9 mouse cellular contexts compared by ENCODE assay signal in the genomic region with DNA sequence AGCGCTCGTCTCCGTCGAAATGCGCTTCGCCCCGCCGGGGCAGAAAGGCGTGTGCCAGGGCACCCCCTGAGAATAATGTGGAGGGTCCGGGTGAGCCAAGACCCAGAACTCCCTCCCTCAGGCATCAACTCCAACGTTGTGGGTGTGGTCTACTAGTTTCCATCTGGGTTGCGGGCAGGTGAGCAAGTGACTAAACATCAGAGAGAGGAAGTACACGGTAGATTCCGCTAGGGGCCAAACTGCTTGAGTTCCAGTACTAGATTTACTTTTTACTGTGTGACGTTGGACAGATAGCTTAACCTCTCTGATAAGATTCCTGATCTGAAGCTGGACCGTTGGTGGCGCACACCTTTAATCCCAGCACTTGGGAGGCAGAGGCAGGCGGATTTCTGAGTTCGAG. TPM values are rescaled to one million over a fixed set of nuclear protein-coding genes. Genes with fewer than 3 reads are reported as not detected.
DNase-seq lines count a peak whose midpoint lies in the region; ATAC-seq and TF ChIP-seq lines count a peak whose summit lies in the region.
"Had no signal": no experiment of that assay in that cellular context is flagged by ENCODE, and none has a peak within 500 bp of the region (broad histone marks: within the 10 kb centered on the region; RNA-seq: fewer than 3 reads in every experiment).

No protein-coding gene starts in this region.

- no peak for ATAC-seq in heart, postnatal 0 days (ENCODE audit: insufficient read depth, low read depth)
- no peak for ATAC-seq in hindbrain, embryonic 15.5 days (ENCODE audit: low FRiP score, low read depth)
- ATAC-seq in midbrain, embryonic 14.5 days (ENCODE audit: low FRiP score, low TSS enrichment), result no peak

- intact Hi-C loops in heart, postnatal 25 days (cut with DNase I), result no loop called here

- H3K9me3 ChIP-seq in heart, postnatal 0 days (replicated peaks; ENCODE audit: control insufficient read depth, low read length), result no peaks in the 10 kb centered on the region
- H3K9me3 ChIP-seq in hindbrain, embryonic 15.5 days, result no peaks in the 10 kb centered on the region
- H3K9me3 ChIP-seq in midbrain, embryonic 14.5 days (ENCODE audit: control insufficient read depth, low read length), result no peaks in the 10 kb centered on the region

- TF ChIP-seq EP300 in heart, postnatal 0 days (IDR thresholded peaks at IDR 0.05; ENCODE audit: low read depth), result no peak

- no peaks in the 10 kb centered on the region for H3K36me3 ChIP-seq in heart, postnatal 0 days (replicated peaks; ENCODE audit: control insufficient read depth, insufficient read depth, low read length)
- H3K36me3 ChIP-seq in hindbrain, embryonic 15.5 days, result no peaks in the 10 kb centered on the region
- no peaks in the 10 kb centered on the region for H3K36me3 ChIP-seq in midbrain, embryonic 14.5 days (ENCODE audit: control insufficient read depth, insufficient read depth, low read length)

- 31% methylated on average over 19 of the region's 19 CpGs for WGBS in heart, postnatal 0 days
- WGBS in hindbrain, embryonic 15.5 days, result 31% methylated on average over 19 of the region's 19 CpGs
- WGBS in midbrain, embryonic 14.5 days, result 26% methylated on average over 19 of the region's 19 CpGs

- peak overlapping the region; percentile 48 for H3K4me2 ChIP-seq in heart, postnatal 0 days (ENCODE audit: low read depth, low read length)
- H3K4me2 ChIP-seq in hindbrain, embryonic 15.5 days, result peak overlapping the region; percentile 41
- 0 out of 2 replicates have a peak overlapping the region, but pooled peaks have one; percentile 13 for H3K4me2 ChIP-seq in midbrain, embryonic 14.5 days (ENCODE audit: low read length)

- no peak overlapping the region for H3K9ac ChIP-seq in heart, postnatal 0 days (replicated peaks; ENCODE audit: low read depth, low read length)
- H3K9ac ChIP-seq in hindbrain, embryonic 15.5 days, result peak overlapping the region; percentile 19; the same call in 1 of the 2 replicates
- no peak overlapping the region for H3K9ac ChIP-seq in midbrain, embryonic 14.5 days (replicated peaks; ENCODE audit: low read length)

- TF ChIP-seq CTCF in heart, postnatal 0 days (IDR thresholded peaks at IDR 0.05; ENCODE audit: low read depth), result no peak

- DNase-seq in heart, postnatal 0 days (ENCODE audit: low spot score), result no peak
- no peak for DNase-seq in heart, postnatal 25 days (ENCODE audit: low spot score)
- DNase-seq in R1 (ENCODE audit: low read depth, low spot score), result peak; percentile 93
- no peak for DNase-seq in midbrain, embryonic 14.5 days
- no peak for DNase-seq in right cerebral cortex, postnatal 25 days
- no peak for DNase-seq in cerebellum, adult 11 months
- no peak for DNase-seq in kidney, adult 8-10 months
- DNase-seq: retina, postnatal 1 day had no signal

- peaks cover 50% of the 10 kb centered on the region for H3K4me1 ChIP-seq in heart, postnatal 0 days (ENCODE audit: control insufficient read depth, insufficient read depth)
- H3K4me1 ChIP-seq in hindbrain, embryonic 15.5 days (replicated peaks), result peaks cover 26% of the 10 kb centered on the region
- H3K4me1 ChIP-seq in midbrain, embryonic 14.5 days (ENCODE audit: control insufficient read depth, insufficient read depth, low read length), result peaks cover 3% of the 10 kb centered on the region; the same call in 1 of the 2 replicates

- H3K27me3 ChIP-seq in heart, postnatal 0 days (ENCODE audit: control insufficient read depth, insufficient read depth, low read length), result peaks cover 41% of the 10 kb centered on the region
- peaks cover 47% of the 10 kb centered on the region for H3K27me3 ChIP-seq in hindbrain, embryonic 15.5 days
- peaks cover 55% of the 10 kb centered on the region for H3K27me3 ChIP-seq in midbrain, embryonic 14.5 days (ENCODE audit: control insufficient read depth, insufficient read depth, low read length)

- H3K4me3 ChIP-seq in heart, postnatal 0 days (ENCODE audit: low read depth, low read length), result peak overlapping the region; percentile 20
- peak overlapping the region; percentile 19 for H3K4me3 ChIP-seq in hindbrain, embryonic 15.5 days
- H3K4me3 ChIP-seq in midbrain, embryonic 14.5 days (replicated peaks; ENCODE audit: low read depth, low read length), result 0 out of 2 replicates have a peak overlapping the region, but pooled peaks have one; percentile 7

- H3K27ac ChIP-seq in heart, postnatal 0 days (ENCODE audit: low read depth), result no peak overlapping the region
- no peak overlapping the region for H3K27ac ChIP-seq in hindbrain, embryonic 15.5 days (replicated peaks)
- H3K27ac ChIP-seq in midbrain, embryonic 14.5 days (replicated peaks; ENCODE audit: low read depth, low read length), result no peak overlapping the region

RNA-seq across cellular contexts. Expression of a gene that starts 7.5 kb away (rescaled TPM):
- 4.2 TPM in 1 of 2 replicates, not detected in the other for total RNA-seq in heart, postnatal 0 days (2014; rRNA removed; ENCODE audit: low replicate concordance)
- polyA plus RNA-seq in heart, postnatal 0 days (2015; fragmentation: Nextera tagmentation; extraction: Ambion mirVana), result 0.81 and 1.1 TPM in 2 replicates
- total RNA-seq in heart, postnatal 25 days (2021), result not detected
- 0.42 and 0.78 TPM in 2 replicates for polyA plus RNA-seq in hindbrain, embryonic 15.5 days (2015; fragmentation: Nextera tagmentation; extraction: Ambion mirVana)
- 0.69 and 1.2 TPM in 2 replicates for polyA plus RNA-seq in midbrain, embryonic 14.5 days (2014; fragmentation: Nextera tagmentation; extraction: Ambion mirVana)

RNA-seq across cellular contexts. Expression of a gene that starts 15.7 kb away (rescaled TPM):
- total RNA-seq in heart, postnatal 0 days (2014; rRNA removed; ENCODE audit: low replicate concordance), result not detected in 2 replicates
- polyA plus RNA-seq in heart, postnatal 0 days (2015; fragmentation: Nextera tagmentation; extraction: Ambion mirVana), result 0.15 TPM in 1 of 2 replicates, not detected in the other
- not detected for total RNA-seq in heart, postnatal 25 days (2021)
- 0.41 and 0.91 TPM in 2 replicates for polyA plus RNA-seq in hindbrain, embryonic 15.5 days (2015; fragmentation: Nextera tagmentation; extraction: Ambion mirVana)
- 0.11 and 0.18 TPM in 2 replicates for polyA plus RNA-seq in midbrain, embryonic 14.5 days (2014; fragmentation: Nextera tagmentation; extraction: Ambion mirVana)

RNA-seq across cellular contexts. Expression of a gene that starts 17.9 kb away (rescaled TPM):
- 7.8 and 24.7 TPM in 2 replicates for total RNA-seq in heart, postnatal 0 days (2014; rRNA removed; ENCODE audit: low replicate concordance)
- 3.7 and 4.3 TPM in 2 replicates for polyA plus RNA-seq in heart, postnatal 0 days (2015; fragmentation: Nextera tagmentation; extraction: Ambion mirVana)
- total RNA-seq in heart, postnatal 25 days (2021), result 1 to 10 TPM; 4.6 to 5.7 TPM
- polyA plus RNA-seq in hindbrain, embryonic 15.5 days (2015; fragmentation: Nextera tagmentation; extraction: Ambion mirVana), result 4.2 TPM in 2 replicates
- 1.6 and 2.7 TPM in 2 replicates for polyA plus RNA-seq in midbrain, embryonic 14.5 days (2014; fragmentation: Nextera tagmentation; extraction: Ambion mirVana)

RNA-seq across cellular contexts. Expression of a gene that starts 27.9 kb away (rescaled TPM):
- total RNA-seq in heart, postnatal 0 days (2014; rRNA removed; ENCODE audit: low replicate concordance), result 1.6 and 6.0 TPM in 2 replicates
- 4.2 and 4.7 TPM in 2 replicates for polyA plus RNA-seq in heart, postnatal 0 days (2015; fragmentation: Nextera tagmentation; extraction: Ambion mirVana)
- 10 to 100 TPM; 33.7 to 33.8 TPM for total RNA-seq in heart, postnatal 25 days (2021)
- polyA plus RNA-seq in hindbrain, embryonic 15.5 days (2015; fragmentation: Nextera tagmentation; extraction: Ambion mirVana), result 9.9 and 12.2 TPM in 2 replicates
- 13.7 and 17.0 TPM in 2 replicates for polyA plus RNA-seq in midbrain, embryonic 14.5 days (2014; fragmentation: Nextera tagmentation; extraction: Ambion mirVana)

RNA-seq across cellular contexts. Expression of a gene that starts 36.1 kb away (rescaled TPM):
- 31.1 and 45.3 TPM in 2 replicates for total RNA-seq in heart, postnatal 0 days (2014; rRNA removed; ENCODE audit: low replicate concordance)
- 7.9 and 9.2 TPM in 2 replicates for polyA plus RNA-seq in heart, postnatal 0 days (2015; fragmentation: Nextera tagmentation; extraction: Ambion mirVana)
- total RNA-seq in heart, postnatal 25 days (2021), result 10 to 100 TPM; 49.6 to 60.1 TPM
- polyA plus RNA-seq in hindbrain, embryonic 15.5 days (2015; fragmentation: Nextera tagmentation; extraction: Ambion mirVana), result 44.2 and 48.6 TPM in 2 replicates
- 18.3 and 37.9 TPM in 2 replicates for polyA plus RNA-seq in midbrain, embryonic 14.5 days (2014; fragmentation: Nextera tagmentation; extraction: Ambion mirVana)
